Mouse (Mus musculus): Measurements from ENCODE around the gene Ugcg. TPM values are rescaled to one million over a fixed set of nuclear protein-coding genes. Genes with fewer than 3 reads are reported as not detected.

The Ugcg gene
- polyA plus RNA-seq, 1 experiment, result 57.9 TPM

- TF ChIP-seq CTCF (IDR thresholded peaks at IDR 0.05; ENCODE audit: extremely low read depth, insufficient read depth, insufficient read length, insufficient replicate concordance) (no peak), POLR2A (IDR thresholded peaks at IDR 0.05; ENCODE audit: low read depth, low read length) (no peak)
- H3K36me3 ChIP-seq (ENCODE audit: control insufficient read depth, insufficient read depth, low read length), result no peaks in the 10 kb centered on the region
- H3K27me3 ChIP-seq (ENCODE audit: control insufficient read depth, insufficient read depth, low read length), result no peaks in the 10 kb centered on the region
- no peak for DNase-seq (ENCODE audit: low read depth in 1 of 2, low spot score in 2 of 2)
- H3K4me1 ChIP-seq (ENCODE audit: control insufficient read depth, insufficient read depth, insufficient read length), result no peaks in the 10 kb centered on the region
- no peak overlapping the region for H3K4me3 ChIP-seq (ENCODE audit: extremely low read depth, insufficient read depth, insufficient read length)
- H3K27ac ChIP-seq (ENCODE audit: insufficient read depth, low read length), result no peak overlapping the region
- 51% methylated on average over 2 of the region's 2 CpGs for WGBS
Measured at GRCm38 (mm10) chr4:59173181-59173922, 15.7 kb upstream of the Ugcg start.

DNA sequence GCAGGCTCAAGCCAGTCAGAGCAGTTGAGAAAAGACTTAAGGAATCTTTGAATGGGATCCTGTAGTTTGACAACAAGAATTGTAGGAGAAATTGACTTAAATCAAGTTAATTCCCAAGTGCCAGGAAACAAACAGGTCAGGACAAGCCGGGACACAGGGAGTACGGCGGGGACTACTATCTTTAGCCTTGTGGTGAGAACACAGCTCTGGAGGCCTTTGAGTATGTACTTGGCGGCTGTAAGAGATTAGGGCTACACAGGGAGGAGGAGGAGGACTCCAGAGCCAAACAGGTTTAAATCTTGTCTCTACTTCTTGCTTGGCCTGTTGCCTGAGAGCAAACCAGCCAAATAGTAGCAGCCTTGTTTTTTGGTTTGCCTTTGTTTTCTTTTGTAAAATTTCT lies 14.1 kb upstream of the Ugcg start:
- Histone ChIP-seq H3K4me1 (ENCODE audit: control insufficient read depth, insufficient read depth, insufficient read length) (no peaks in the 10 kb centered on the region), H3K4me3 (ENCODE audit: extremely low read depth, insufficient read depth, insufficient read length) (no peak overlapping the region), H3K27me3 (ENCODE audit: control insufficient read depth, insufficient read depth, low read length) (no peaks in the 10 kb centered on the region), H3K27ac (ENCODE audit: insufficient read depth, low read length) (no peak overlapping the region), H3K36me3 (ENCODE audit: control insufficient read depth, insufficient read depth, low read length) (no peaks in the 10 kb centered on the region)
- DNase-seq (ENCODE audit: low read depth in 1 of 2, low spot score in 2 of 2), result no peak
- WGBS, result 89% methylated on average over 4 of the region's 4 CpGs
- TF ChIP-seq POLR2A (IDR thresholded peaks at IDR 0.05; ENCODE audit: low read depth, low read length) (no peak), CTCF (IDR thresholded peaks at IDR 0.05; ENCODE audit: extremely low read depth, insufficient read depth, insufficient read length, insufficient replicate concordance) (no peak)

DNA sequence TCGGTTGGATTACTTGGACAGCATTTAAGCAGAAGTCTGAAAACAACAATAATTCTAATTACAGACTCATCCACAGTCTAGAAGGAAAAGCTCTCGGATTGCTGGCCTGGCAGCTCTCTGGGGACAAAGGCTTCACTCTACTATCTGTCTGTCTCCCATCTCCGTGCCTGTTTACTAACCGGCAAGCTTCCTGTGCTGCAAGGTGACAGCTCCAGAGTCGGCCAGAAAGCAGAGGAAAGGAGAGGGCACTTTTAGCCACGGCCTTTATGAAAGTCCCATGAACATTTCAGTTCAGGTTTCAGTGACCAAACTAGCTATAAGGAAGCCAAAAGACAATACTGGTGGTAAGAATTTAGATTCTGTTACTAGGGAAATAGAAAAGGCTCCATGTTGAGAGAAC lies 13.1 kb upstream of the Ugcg start:
- no peak overlapping the region for H3K4me3 ChIP-seq (ENCODE audit: extremely low read depth, insufficient read depth, insufficient read length)
- TF ChIP-seq CTCF (IDR thresholded peaks at IDR 0.05; ENCODE audit: extremely low read depth, insufficient read depth, insufficient read length, insufficient replicate concordance) (no peak), POLR2A (IDR thresholded peaks at IDR 0.05; ENCODE audit: low read depth, low read length) (no peak)
- no peak overlapping the region for H3K27ac ChIP-seq (ENCODE audit: insufficient read depth, low read length)
- DNase-seq (ENCODE audit: low read depth in 1 of 2, low spot score in 2 of 2), result no peak
- H3K36me3 ChIP-seq (ENCODE audit: control insufficient read depth, insufficient read depth, low read length), result no peaks in the 10 kb centered on the region
- WGBS, result 77% methylated on average over 6 of the region's 6 CpGs
- no peaks in the 10 kb centered on the region for H3K27me3 ChIP-seq (ENCODE audit: control insufficient read depth, insufficient read depth, low read length)
- H3K4me1 ChIP-seq (ENCODE audit: control insufficient read depth, insufficient read depth, insufficient read length), result no peaks in the 10 kb centered on the region

DNA sequence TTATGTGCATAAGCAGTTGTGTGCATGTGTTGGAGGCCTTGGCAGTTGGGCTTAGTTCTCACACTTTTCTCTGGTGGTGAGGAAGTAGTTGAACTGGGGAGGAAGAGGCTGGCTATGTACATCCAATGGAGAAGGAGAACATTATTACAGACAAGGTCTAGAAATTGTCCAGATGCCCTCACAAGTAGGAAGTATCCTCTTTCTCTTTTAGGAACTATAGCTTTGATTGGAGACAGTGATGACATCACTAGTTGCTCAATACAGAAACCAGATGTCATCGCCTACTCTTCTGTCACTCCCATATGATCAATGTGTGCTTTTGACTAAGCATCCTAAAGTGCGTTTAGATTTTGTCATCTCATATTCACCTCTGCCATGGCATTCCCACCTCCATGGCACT lies 11.5 kb upstream of the Ugcg start:
- Histone ChIP-seq H3K27ac (ENCODE audit: insufficient read depth, low read length) (no peak overlapping the region), H3K27me3 (ENCODE audit: control insufficient read depth, insufficient read depth, low read length) (no peaks in the 10 kb centered on the region), H3K4me1 (ENCODE audit: control insufficient read depth, insufficient read depth, insufficient read length) (no peaks in the 10 kb centered on the region; the same call in none of the 2 replicates), H3K36me3 (ENCODE audit: control insufficient read depth, insufficient read depth, low read length) (no peaks in the 10 kb centered on the region), H3K4me3 (ENCODE audit: extremely low read depth, insufficient read depth, insufficient read length) (no peak overlapping the region)
- TF ChIP-seq CTCF (IDR thresholded peaks at IDR 0.05; ENCODE audit: extremely low read depth, insufficient read depth, insufficient read length, insufficient replicate concordance), result no peak
- no peak for TF ChIP-seq POLR2A (IDR thresholded peaks at IDR 0.05; ENCODE audit: low read depth, low read length)
- no peak for DNase-seq (ENCODE audit: low read depth in 1 of 2, low spot score in 2 of 2)
- WGBS, result 86% methylated on average over 2 of the region's 2 CpGs

DNA sequence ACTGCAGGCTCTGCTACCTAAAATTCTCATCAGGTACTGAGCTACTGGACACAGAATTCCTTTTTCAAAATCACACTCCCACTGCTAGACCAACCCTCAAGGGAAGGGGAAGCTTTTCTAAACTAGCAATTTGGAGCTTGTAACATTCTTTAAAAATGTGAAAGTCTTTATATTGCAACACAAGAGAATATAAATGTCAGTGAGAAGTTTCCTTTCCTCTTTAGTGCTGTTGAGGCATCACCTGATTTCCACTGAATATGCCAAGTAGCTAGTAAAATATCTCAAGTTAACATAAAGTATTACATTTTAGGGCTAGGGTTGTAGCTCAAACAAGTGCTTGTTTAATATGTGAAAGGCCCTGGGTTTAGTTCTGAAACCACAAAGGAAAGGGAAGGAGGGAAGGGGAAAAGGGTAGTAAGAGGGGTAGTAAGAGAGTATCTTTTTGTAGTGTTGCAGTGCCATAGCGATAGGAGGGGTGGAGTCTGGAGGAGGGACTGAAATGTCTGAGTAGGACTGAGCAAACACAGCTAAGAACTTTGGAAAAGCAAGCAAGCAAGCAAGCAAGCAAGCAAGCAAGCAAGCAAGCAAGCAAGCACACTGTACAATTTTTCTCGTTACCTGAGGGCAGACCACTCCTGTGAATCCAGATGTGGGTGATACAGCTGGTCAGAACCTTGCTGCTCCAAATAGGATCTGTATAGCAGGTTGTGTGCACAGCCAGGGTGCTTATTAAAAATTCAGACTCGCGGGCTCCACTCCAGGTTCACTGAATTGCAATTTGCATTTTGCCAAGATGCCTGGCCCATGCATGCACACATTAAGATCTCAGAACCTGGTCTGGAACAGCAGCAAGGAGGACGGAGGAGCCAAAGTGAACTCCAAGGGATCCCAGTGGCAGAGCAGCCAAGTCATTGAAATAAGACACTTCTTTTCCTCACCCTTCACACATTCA lies 7.5 kb upstream of the Ugcg start:
- H3K4me1 ChIP-seq (ENCODE audit: control insufficient read depth, insufficient read depth, insufficient read length), result no peaks in the 10 kb centered on the region; the same call in none of the 2 replicates
- no peak for TF ChIP-seq CTCF (IDR thresholded peaks at IDR 0.05; ENCODE audit: extremely low read depth, insufficient read depth, insufficient read length, insufficient replicate concordance)
- no peak for DNase-seq (ENCODE audit: low read depth in 1 of 2, low spot score in 2 of 2)
- no peaks in the 10 kb centered on the region for H3K27me3 ChIP-seq (ENCODE audit: control insufficient read depth, insufficient read depth, low read length)
- no peak overlapping the region for H3K4me3 ChIP-seq (ENCODE audit: extremely low read depth, insufficient read depth, insufficient read length)
- WGBS, result 67% methylated on average over 5 of the region's 5 CpGs
- H3K36me3 ChIP-seq (ENCODE audit: control insufficient read depth, insufficient read depth, low read length), result no peaks in the 10 kb centered on the region
- no peak overlapping the region for H3K27ac ChIP-seq (ENCODE audit: insufficient read depth, low read length)

GRCm38 (mm10) chr4:59185671-59186070 lies 3.4 kb upstream of the Ugcg start:
- Histone ChIP-seq H3K36me3 (ENCODE audit: control insufficient read depth, insufficient read depth, low read length) (no peaks in the 10 kb centered on the region), H3K27ac (ENCODE audit: insufficient read depth, low read length) (no peak overlapping the region), H3K4me1 (ENCODE audit: control insufficient read depth, insufficient read depth, insufficient read length) (no peaks in the 10 kb centered on the region; the same call in none of the 2 replicates), H3K27me3 (ENCODE audit: control insufficient read depth, insufficient read depth, low read length) (no peaks in the 10 kb centered on the region), H3K4me3 (ENCODE audit: extremely low read depth, insufficient read depth, insufficient read length) (no peak overlapping the region)
- DNase-seq (ENCODE audit: low read depth in 1 of 2, low spot score in 2 of 2), result no peak
- 62% methylated on average over 3 of the region's 3 CpGs for WGBS
- no peak for TF ChIP-seq POLR2A (IDR thresholded peaks at IDR 0.05; ENCODE audit: low read depth, low read length)
- no peak for TF ChIP-seq CTCF (IDR thresholded peaks at IDR 0.05; ENCODE audit: extremely low read depth, insufficient read depth, insufficient read length, insufficient replicate concordance)
